Mouse (Mus musculus) limb, embryonic 13.5 days (tissue): ENCODE measurements around the gene Tnfrsf12a. TPM values are rescaled to one million over a fixed set of nuclear protein-coding genes. Genes with fewer than 3 reads are reported as not detected.

Source experiments
- ATAC-seq: fragments of 200-750 bp; cut with Nextera tagmentation; 2 replicates; pipeline ENCODE4 v1.8.0; 2017; ENCODE audit warnings: low read depth, moderate number of reproducible peaks, moderate TSS enrichment; ENCODE audit not compliant: low FRiP score
- H3K27ac ChIP-seq: fragments of 300-500 bp; sonication (generic); 2 replicates; pipeline ENCODE4 v1.5.1; 2015; ENCODE audit warnings: inconsistent platforms, mild to moderate bottlenecking, moderate library complexity
- H3K27me3 ChIP-seq: fragments of 300-500 bp; sonication (generic); 2 replicates; pipeline ENCODE4 v1.6.1; 2015; ENCODE audit warnings: mild to moderate bottlenecking, inconsistent platforms
- H3K36me3 ChIP-seq: fragments of 300-500 bp; sonication (generic); 2 replicates; pipeline ENCODE4 v1.6.1; 2015; ENCODE audit warnings: inconsistent platforms, mild to moderate bottlenecking, moderate library complexity
- H3K4me1 ChIP-seq: fragments of 300-500 bp; sonication (generic); 2 replicates; pipeline ENCODE4 v1.6.1; 2015; ENCODE audit warnings: inconsistent platforms
- H3K4me2 ChIP-seq: fragments of 300-500 bp; sonication (generic); replicated peaks from 2 replicates; pipeline ENCODE4 v1.6.1; 2015; ENCODE audit warnings: inconsistent platforms, mild to moderate bottlenecking, moderate library complexity
- H3K4me3 ChIP-seq: fragments of 300-500 bp; sonication (generic); 2 replicates; pipeline ENCODE4 v1.5.1; 2015; ENCODE audit warnings: moderate library complexity, mild to moderate bottlenecking, inconsistent platforms
- H3K9ac ChIP-seq: fragments of 300-500 bp; sonication (generic); 2 replicates; pipeline ENCODE4 v1.6.1; 2015; ENCODE audit warnings: mild to moderate bottlenecking, inconsistent platforms
- H3K9me3 ChIP-seq: fragments of 300-500 bp; sonication (generic); 2 replicates; pipeline ENCODE4 v1.6.1; 2016; ENCODE audit warnings: inconsistent platforms
- WGBS: fragments of 180-500 bp; shearing (Covaris S2); methylation state at CpG from one replicate; pipeline ENCODE4 v1.1.7; 2015; 5-methylcytosine and 5-hydroxymethylcytosine counted together
- polyA plus RNA-seq: library from polyadenylated mRNA; unstranded; fragments of >200 nt; fragmentation: Nextera tagmentation; extraction: Ambion mirVana; gene quantifications from 2 replicates; pipeline ENCODE4 v1.2.1, GENCODE M21; 2015

Tnfrsf12a gene
- polyA plus RNA-seq, 1 experiment from 2014 or later, result 15.4 TPM

GRCm38 (mm10) chr17:23630195-23631020 is 46.9 kb downstream of the Tnfrsf12a start:
- Histone ChIP-seq H3K27me3 (peaks cover 2% of the 10 kb centered on the region; the same call in 1 of the 2 replicates), H3K36me3 (no peaks in the 10 kb centered on the region), H3K9me3 (no peaks in the 10 kb centered on the region), H3K27ac (no peak overlapping the region), H3K9ac (peak overlapping the region; percentile 48), H3K4me3 (peak overlapping the region; percentile 24), H3K4me1 (no peaks in the 10 kb centered on the region), H3K4me2 (peak overlapping the region; percentile 60)
- WGBS, result 15% methylated on average over 22 of the region's 22 CpGs
- peak; percentile 88 for ATAC-seq

DNA sequence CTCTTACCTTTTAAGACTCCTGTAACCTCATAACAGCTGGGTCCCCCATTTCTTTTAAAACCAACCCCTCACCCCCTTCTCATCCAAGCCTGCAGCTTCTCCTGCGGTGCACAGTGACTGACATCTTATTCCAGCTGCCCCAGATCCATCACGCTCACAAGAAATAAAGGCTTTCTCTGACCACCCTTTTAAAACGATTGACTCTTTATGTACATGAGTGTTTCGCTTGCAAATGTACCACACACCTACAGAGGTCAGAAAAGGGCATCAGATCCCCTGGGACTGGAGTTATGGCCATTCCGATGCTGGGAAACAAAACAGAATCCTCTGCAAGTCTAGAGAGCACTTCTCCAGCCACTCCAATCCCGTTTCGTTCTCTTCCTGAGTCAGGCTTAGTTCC is 49.5 kb downstream of the Tnfrsf12a start:
- Histone ChIP-seq H3K4me3 (no peak overlapping the region), H3K9me3 (no peaks in the 10 kb centered on the region), H3K9ac (no peak overlapping the region), H3K27ac (no peak overlapping the region), H3K36me3 (no peaks in the 10 kb centered on the region), H3K4me1 (no peaks in the 10 kb centered on the region), H3K27me3 (peaks cover 5% of the 10 kb centered on the region; the same call in 1 of the 2 replicates), H3K4me2 (no peak overlapping the region)
- ATAC-seq, result no peak
- WGBS, result 33% methylated on average over 7 of the region's 7 CpGs

Other genes starting within 250 kb of the Tnfrsf12a start
- gene Vmn2r117, start 197.8 kb downstream of the Tnfrsf12a start, polyA plus RNA-seq, result not detected in 2 replicates
- 21.0 and 21.7 TPM in 2 replicates for gene Zfp213, start 113.2 kb downstream of the Tnfrsf12a start, polyA plus RNA-seq
- 19.9 and 22.2 TPM in 2 replicates for gene Zfp13, start 78.0 kb downstream of the Tnfrsf12a start, polyA plus RNA-seq
- 0.56 and 0.57 TPM in 2 replicates for gene Zscan10, start 76.6 kb downstream of the Tnfrsf12a start, polyA plus RNA-seq
- 0.81 and 1.0 TPM in 2 replicates for gene Mmp25, start 32.2 kb downstream of the Tnfrsf12a start, polyA plus RNA-seq
- 1.7 and 2.2 TPM in 2 replicates for gene Bicdl2, start 17.0 kb downstream of the Tnfrsf12a start, polyA plus RNA-seq
- 65.0 and 66.9 TPM in 2 replicates for gene Hcfc1r1, start 3.9 kb downstream of the Tnfrsf12a start, polyA plus RNA-seq
- gene Thoc6, start 3.6 kb downstream of the Tnfrsf12a start, polyA plus RNA-seq, result 45.6 and 48.4 TPM in 2 replicates
- 16.8 and 19.8 TPM in 2 replicates for gene Cldn6, start 1.8 kb upstream of the Tnfrsf12a start, polyA plus RNA-seq
- gene Cldn9, start 6.6 kb upstream of the Tnfrsf12a start, polyA plus RNA-seq, result 8.3 and 10.1 TPM in 2 replicates
- 2.3 and 3.0 TPM in 2 replicates for gene 1520401A03Rik, start 45.3 kb upstream of the Tnfrsf12a start, polyA plus RNA-seq
- 47.5 and 52.8 TPM in 2 replicates for gene Pkmyt1, start 48.9 kb upstream of the Tnfrsf12a start, polyA plus RNA-seq
- gene Paqr4, start 63.4 kb upstream of the Tnfrsf12a start, polyA plus RNA-seq, result 15.5 and 16.1 TPM in 2 replicates
- gene Kremen2, start 68.4 kb upstream of the Tnfrsf12a start, polyA plus RNA-seq, result 39.5 and 46.3 TPM in 2 replicates
- gene Flywch1, start 94.1 kb upstream of the Tnfrsf12a start, polyA plus RNA-seq, result 103 and 107 TPM in 2 replicates
- 68.0 and 70.5 TPM in 2 replicates for gene Flywch2, start 108.6 kb upstream of the Tnfrsf12a start, polyA plus RNA-seq
- gene Srrm2, start 113.1 kb upstream of the Tnfrsf12a start, polyA plus RNA-seq, result 606 and 615 TPM in 2 replicates
- gene Elob, start 151.7 kb upstream of the Tnfrsf12a start, polyA plus RNA-seq, result 1,219 and 1,256 TPM in 2 replicates
- gene Prss33, start 158.6 kb upstream of the Tnfrsf12a start, polyA plus RNA-seq, result not detected in 2 replicates
- gene Prss32, start 166.4 kb upstream of the Tnfrsf12a start, polyA plus RNA-seq, result not detected in 2 replicates
- gene Prss41, start 166.7 kb upstream of the Tnfrsf12a start, polyA plus RNA-seq, result 1.7 and 2.4 TPM in 2 replicates
- gene Prss21, start 190.6 kb upstream of the Tnfrsf12a start, polyA plus RNA-seq, result not detected in 2 replicates
- not detected in 2 replicates for gene Dcpp1, start 203.4 kb upstream of the Tnfrsf12a start, polyA plus RNA-seq
- gene Dcpp2, start 203.4 kb upstream of the Tnfrsf12a start, polyA plus RNA-seq, result not detected in 2 replicates
- gene Dcpp3, start 240.0 kb upstream of the Tnfrsf12a start, polyA plus RNA-seq, result not detected in 2 replicates